8 mouse cellular contexts compared by ENCODE assay signal in the genomic region with DNA sequence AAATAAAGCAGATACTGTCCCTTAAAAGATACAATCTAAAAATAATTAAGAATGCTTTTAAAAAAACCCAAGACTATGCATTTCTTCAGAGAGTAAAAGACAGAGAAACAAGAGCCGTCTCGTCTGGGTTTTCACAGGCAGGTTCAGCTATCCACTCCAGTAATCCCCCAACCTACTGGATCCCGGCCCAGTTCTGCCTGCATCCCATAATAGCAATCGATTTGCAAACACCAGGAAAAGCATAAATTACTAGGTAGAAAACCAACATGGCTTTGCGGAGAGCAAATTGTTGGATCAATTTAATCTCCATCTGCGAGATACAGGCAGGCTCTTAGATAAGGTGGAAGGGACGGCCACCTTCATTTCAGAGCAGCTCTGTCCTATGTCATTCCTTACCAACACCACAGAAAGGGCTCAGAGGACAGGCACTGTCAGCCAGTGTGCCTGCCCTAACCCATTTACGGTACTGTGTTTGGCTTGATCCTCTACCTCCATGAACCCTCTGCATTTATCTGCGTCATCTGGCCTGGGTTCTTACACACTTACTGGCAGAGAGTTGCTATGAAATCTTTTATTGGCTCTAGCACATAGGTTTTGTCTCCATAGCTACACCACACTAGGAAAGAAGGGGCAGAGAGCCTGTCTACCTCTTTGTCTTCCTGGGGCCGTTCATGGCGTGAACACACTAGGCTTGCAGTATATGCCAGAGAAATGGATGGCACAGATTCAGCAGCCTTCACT.
DNase-seq lines count a peak whose midpoint lies in the region; ATAC-seq lines count a peak whose summit lies in the region.

No protein-coding gene starts in this region.

- no peaks in the 10 kb centered on the region; the same call in none of the 2 replicates for H3K4me1 ChIP-seq in liver, embryonic 16.5 days (ENCODE audit: control insufficient read depth, low read depth, low read length)
- H3K4me1 ChIP-seq in hindbrain, embryonic 12.5 days, result peaks cover 14% of the 10 kb centered on the region; the same call in 1 of the 2 replicates
- H3K4me1 ChIP-seq in neural tube, embryonic 12.5 days, result 0 out of 2 replicates have a peak, but pooled peaks cover 7% of the 10 kb centered on the region

- peak; percentile 77 for ATAC-seq in cerebellum, adult (ENCODE audit: insufficient number of reproducible peaks, low FRiP score, low TSS enrichment)
- no peak for ATAC-seq in liver, embryonic 16.5 days (ENCODE audit: low read depth)
- ATAC-seq in hindbrain, embryonic 12.5 days (ENCODE audit: low FRiP score), result peak; percentile 50
- ATAC-seq in neural tube, embryonic 12.5 days (ENCODE audit: low FRiP score, low read depth), result peak; percentile 44

- no peak for DNase-seq in cerebellum, adult 8-10 months
- DNase-seq in liver, result no peak
- no peak for DNase-seq in thymus, postnatal 36 days
- DNase-seq in left cerebral cortex, postnatal 10 days (ENCODE audit: extremely low spot score in 1 of 2, low spot score in 2 of 2), result no peak

- H3K9ac ChIP-seq in liver, embryonic 16.5 days (ENCODE audit: low read depth, low read length), result no peak overlapping the region
- no peak overlapping the region for H3K9ac ChIP-seq in hindbrain, embryonic 12.5 days
- no peak overlapping the region for H3K9ac ChIP-seq in neural tube, embryonic 12.5 days

- intact Hi-C loops in left cerebral cortex, postnatal 10 days (cut with DNase I), result no loop called here

- H3K9me3 ChIP-seq in liver, embryonic 16.5 days (replicated peaks; ENCODE audit: control insufficient read depth, low read length), result no peaks in the 10 kb centered on the region
- no peaks in the 10 kb centered on the region for H3K9me3 ChIP-seq in hindbrain, embryonic 12.5 days (replicated peaks)
- no peaks in the 10 kb centered on the region for H3K9me3 ChIP-seq in neural tube, embryonic 12.5 days

- 63% methylated on average over 11 of the region's 11 CpGs for WGBS in liver, embryonic 16.5 days (ENCODE audit: insufficient replicate concordance)
- 78% methylated on average over 11 of the region's 11 CpGs for WGBS in hindbrain, embryonic 12.5 days
- WGBS in neural tube, embryonic 12.5 days, result 78% methylated on average over 11 of the region's 11 CpGs

- H3K27ac ChIP-seq in liver, embryonic 16.5 days (ENCODE audit: low read length), result 0 out of 2 replicates have a peak overlapping the region, but pooled peaks have one; percentile 34
- peak overlapping the region; percentile 65 for H3K27ac ChIP-seq in hindbrain, embryonic 12.5 days
- no peak overlapping the region for H3K27ac ChIP-seq in neural tube, embryonic 12.5 days

- no peaks in the 10 kb centered on the region for H3K27me3 ChIP-seq in liver, embryonic 16.5 days (ENCODE audit: control insufficient read depth, insufficient read depth, low read depth, low read length)
- no peaks in the 10 kb centered on the region for H3K27me3 ChIP-seq in hindbrain, embryonic 12.5 days
- H3K27me3 ChIP-seq in neural tube, embryonic 12.5 days (replicated peaks), result no peaks in the 10 kb centered on the region

- H3K4me3 ChIP-seq in liver, embryonic 16.5 days (ENCODE audit: low read depth, low read length), result no peak overlapping the region
- no peak overlapping the region for H3K4me3 ChIP-seq in hindbrain, embryonic 12.5 days
- no peak overlapping the region for H3K4me3 ChIP-seq in neural tube, embryonic 12.5 days

- no peak overlapping the region for H3K4me2 ChIP-seq in liver, embryonic 16.5 days (ENCODE audit: low read depth, low read length)
- H3K4me2 ChIP-seq in hindbrain, embryonic 12.5 days (replicated peaks), result no peak overlapping the region
- no peak overlapping the region for H3K4me2 ChIP-seq in neural tube, embryonic 12.5 days (replicated peaks)

- H3K36me3 ChIP-seq in liver, embryonic 16.5 days (ENCODE audit: control insufficient read depth, insufficient read depth), result no peaks in the 10 kb centered on the region
- no peaks in the 10 kb centered on the region for H3K36me3 ChIP-seq in hindbrain, embryonic 12.5 days
- no peaks in the 10 kb centered on the region for H3K36me3 ChIP-seq in neural tube, embryonic 12.5 days
